Mouse (Mus musculus) liver, adult 2 months (tissue): ENCODE data around the gene Agk. TPM values are rescaled to one million over a fixed set of nuclear protein-coding genes. Genes with fewer than 3 reads are reported as not detected.
A peak's percentile ranks its signal among the peaks of the same experiment; 100 is the strongest.

Experiments used
- DNase-seq: peaks from one replicate; pipeline ENCODE4 v3.0.0-alpha.2; 2011; ENCODE audit warnings: low read depth, low spot score; ENCODE audit errors: extremely low read depth
- H3K27ac ChIP-seq: fragments of 200-500 bp; replicated peaks from 2 replicates; pipeline ENCODE4 v1.5.1; 2012; ENCODE audit warnings: low read depth, mild to moderate bottlenecking, control low read depth, inconsistent platforms, low read length; ENCODE audit not compliant: insufficient read depth
- H3K27me3 ChIP-seq: fragments of 200-500 bp; 2 replicates; pipeline ENCODE4 v1.6.1; 2012; ENCODE audit warnings: mild to moderate bottlenecking, moderate library complexity, low read length, inconsistent platforms; ENCODE audit not compliant: control insufficient read depth, insufficient read depth
- H3K36me3 ChIP-seq: fragments of 200-500 bp; 2 replicates; pipeline ENCODE4 v1.6.1; 2012; ENCODE audit warnings: low read length, inconsistent platforms; ENCODE audit not compliant: control insufficient read depth, insufficient read depth
- H3K4me1 ChIP-seq: fragments of 200-500 bp; 2 replicates; pipeline ENCODE4 v1.6.1; 2011; ENCODE audit warnings: low read length; ENCODE audit not compliant: control insufficient read depth, insufficient read depth
- H3K4me3 ChIP-seq: fragments of 200-500 bp; 2 replicates; pipeline ENCODE4 v1.5.1; 2011; ENCODE audit warnings: low read depth, mild to moderate bottlenecking, control low read depth, low read length, moderate library complexity; ENCODE audit not compliant: insufficient read depth
- H3K79me2 ChIP-seq: fragments of 200-500 bp; 2 replicates; pipeline ENCODE4 v1.6.1; 2012; ENCODE audit warnings: inconsistent platforms, mild to moderate bottlenecking, low read length, moderate library complexity; ENCODE audit not compliant: control insufficient read depth, insufficient read depth
- H3K9ac ChIP-seq: fragments of 200-500 bp; 2 replicates; pipeline ENCODE4 v1.6.1; 2012; ENCODE audit warnings: low read depth, mild to moderate bottlenecking, control low read depth, inconsistent platforms, low read length
- CTCF ChIP-seq: fragments of 200-500 bp; IDR thresholded peaks from 2 replicates; pipeline ENCODE4 v1.5.1; 2011; ENCODE audit warnings: low read depth, low read length, control low read depth
- POLR2A ChIP-seq: fragments of 200-500 bp; IDR thresholded peaks from 2 replicates; pipeline ENCODE4 v1.6.1; 2011; ENCODE audit warnings: low read length, control low read depth; ENCODE audit not compliant: insufficient read depth; ENCODE audit errors: extremely low read depth
- WGBS: fragments of 180-500 bp; shearing (Covaris S2); methylation state at CpG from one replicate; pipeline ENCODE4 v1.1.7; 2018; 5-methylcytosine and 5-hydroxymethylcytosine counted together
- polyA plus RNA-seq: library from polyadenylated mRNA; depleted of rRNA; stranded (reverse); fragments of >200 nt; gene quantifications from 2 replicates; pipeline ENCODE4 v1.2.3, GENCODE M21; 2012
- total RNA-seq: library from RNA; depleted of rRNA; stranded (reverse); fragments of >200 nt; gene quantifications from 2 replicates; pipeline ENCODE4 v1.2.3, GENCODE M21; 2014

Agk gene
- total and polyA plus RNA-seq, 2 experiments, result 4.8 to 10.5 TPM

DNA sequence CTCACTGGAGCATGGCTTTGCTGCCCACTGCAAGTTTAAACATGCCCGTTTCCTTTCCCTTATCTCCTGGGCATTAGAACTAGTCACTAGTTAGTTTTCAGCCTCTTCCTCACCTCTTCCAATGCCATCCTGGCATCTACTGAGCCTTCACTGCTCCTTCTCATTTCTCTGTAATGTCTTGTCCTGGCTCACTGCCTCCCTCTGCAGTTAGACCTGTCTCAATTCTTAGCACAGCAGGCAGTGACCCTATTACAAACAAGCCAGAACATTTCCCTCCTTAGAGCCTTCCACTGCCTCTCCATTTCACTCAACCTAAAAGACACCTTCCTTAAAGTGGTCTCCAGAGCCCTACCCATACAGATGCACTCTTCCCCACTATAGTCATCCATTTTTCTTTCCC lies 66.0 kb downstream of the Agk start:
- Histone ChIP-seq H3K4me3 (no peak overlapping the region), H3K27ac (no peak overlapping the region), H3K9ac (no peak overlapping the region), H3K27me3 (no peaks in the 10 kb centered on the region), H3K79me2 (no peaks in the 10 kb centered on the region), H3K4me1 (no peaks in the 10 kb centered on the region), H3K36me3 (peaks cover 13% of the 10 kb centered on the region; the same call in 1 of the 2 replicates)
- TF ChIP-seq CTCF (no peak), POLR2A (no peak)
- WGBS, result 83% methylated on average over 1 of the region's 1 CpGs
- DNase-seq, result no peak

- no peak overlapping the region for H3K27ac ChIP-seq
- WGBS, result 57% methylated on average over 3 of the region's 3 CpGs
- H3K27me3 ChIP-seq, result no peaks in the 10 kb centered on the region
- DNase-seq, result peak; percentile 15
- H3K4me1 ChIP-seq, result no peaks in the 10 kb centered on the region
- no peak for TF ChIP-seq POLR2A
- peak; percentile 64 for TF ChIP-seq CTCF
- H3K9ac ChIP-seq, result no peak overlapping the region
- peaks cover 11% of the 10 kb centered on the region; the same call in 1 of the 2 replicates for H3K36me3 ChIP-seq
- H3K79me2 ChIP-seq, result no peaks in the 10 kb centered on the region
- no peak overlapping the region for H3K4me3 ChIP-seq
Observed at GRCm38 (mm10) chr6:40393213-40393612, 68.2 kb downstream of the Agk start.

DNA sequence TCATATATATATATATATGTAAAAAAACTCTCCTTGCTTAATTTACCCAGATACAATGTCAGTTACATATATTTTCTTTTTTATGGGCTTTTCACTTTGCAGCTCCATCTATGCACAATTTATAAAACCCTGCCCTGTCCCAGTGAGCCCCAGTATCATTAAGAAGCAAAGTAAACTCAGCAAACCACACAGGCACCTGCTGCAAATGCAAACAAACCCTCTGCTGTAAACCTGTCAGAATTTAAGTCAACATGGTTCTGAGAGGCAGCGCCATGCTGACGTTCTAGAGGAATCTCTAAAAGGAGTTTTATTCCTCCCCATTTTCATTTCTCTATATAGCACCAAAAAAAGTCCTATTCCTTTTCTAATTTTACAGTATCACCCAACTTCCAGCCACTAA lies 77.1 kb downstream of the Agk start:
- Histone ChIP-seq H3K36me3 (peaks cover 16% of the 10 kb centered on the region), H3K9ac (no peak overlapping the region), H3K4me1 (no peaks in the 10 kb centered on the region), H3K27ac (no peak overlapping the region), H3K79me2 (no peaks in the 10 kb centered on the region), H3K27me3 (no peaks in the 10 kb centered on the region), H3K4me3 (no peak overlapping the region)
- TF ChIP-seq CTCF (no peak), POLR2A (no peak)
- no peak for DNase-seq
- 65% methylated on average over 2 of the region's 2 CpGs for WGBS

- TF ChIP-seq POLR2A, result no peak
- no peak for TF ChIP-seq CTCF
- H3K4me3 ChIP-seq, result no peak overlapping the region
- H3K27me3 ChIP-seq, result no peaks in the 10 kb centered on the region
- DNase-seq, result no peak
- H3K79me2 ChIP-seq, result no peaks in the 10 kb centered on the region
- no peak overlapping the region for H3K27ac ChIP-seq
- H3K36me3 ChIP-seq, result peaks cover 16% of the 10 kb centered on the region
- 92% methylated on average over 4 of the region's 4 CpGs for WGBS
- H3K9ac ChIP-seq, result no peak overlapping the region
- H3K4me1 ChIP-seq, result no peaks in the 10 kb centered on the region
Observed at GRCm38 (mm10) chr6:40403640-40404285, 78.8 kb downstream of the Agk start.

DNA sequence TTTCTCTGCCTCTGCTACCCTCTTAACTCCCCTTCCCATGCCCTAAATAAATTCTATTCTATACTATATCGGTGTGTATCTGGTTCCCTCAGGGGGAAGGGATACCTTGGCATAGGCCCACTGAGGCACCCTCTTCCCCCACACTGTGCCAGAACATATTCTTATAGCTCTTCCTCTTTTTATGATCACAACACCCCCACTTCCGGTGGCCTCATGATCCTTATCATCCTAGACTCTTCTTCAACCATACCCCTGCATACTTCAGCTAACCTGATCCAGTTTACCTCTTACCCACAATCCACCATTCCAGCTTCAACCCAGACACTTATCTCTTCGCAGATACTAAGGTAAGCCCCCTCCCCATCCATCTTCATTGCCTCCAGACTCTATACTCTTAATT lies 86.1 kb downstream of the Agk start:
- Histone ChIP-seq H3K36me3 (peaks cover 2% of the 10 kb centered on the region; the same call in 1 of the 2 replicates), H3K9ac (no peak overlapping the region), H3K79me2 (no peaks in the 10 kb centered on the region), H3K4me1 (no peaks in the 10 kb centered on the region), H3K27ac (no peak overlapping the region), H3K27me3 (no peaks in the 10 kb centered on the region), H3K4me3 (no peak overlapping the region)
- DNase-seq, result no peak
- TF ChIP-seq CTCF, result no peak
- TF ChIP-seq POLR2A, result no peak
- 90% methylated on average over 3 of the region's 3 CpGs for WGBS

DNA sequence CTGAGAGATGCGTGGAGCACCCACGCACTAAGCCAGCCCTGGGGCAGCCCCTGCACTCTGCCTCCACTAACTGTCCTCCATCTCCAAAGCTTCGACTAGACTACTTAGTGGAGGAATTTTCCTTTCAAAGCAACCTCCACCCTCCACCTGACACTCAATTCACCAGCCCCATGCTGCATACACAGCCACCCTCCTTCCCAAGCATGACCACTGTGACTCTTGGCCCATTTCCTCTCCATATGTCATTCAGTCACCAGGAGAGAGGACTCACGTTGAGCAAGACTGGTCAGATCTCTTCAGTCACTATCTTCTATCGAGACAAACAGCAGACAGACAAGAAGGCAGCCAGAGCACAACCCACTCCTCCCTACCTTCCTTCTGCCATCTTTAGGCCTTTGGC lies 88.1 kb downstream of the Agk start:
- no peak for TF ChIP-seq CTCF
- TF ChIP-seq POLR2A, result no peak
- 84% methylated on average over 5 of the region's 5 CpGs for WGBS
- H3K27me3 ChIP-seq, result no peaks in the 10 kb centered on the region
- H3K4me1 ChIP-seq, result no peaks in the 10 kb centered on the region
- H3K79me2 ChIP-seq, result no peaks in the 10 kb centered on the region
- no peak overlapping the region for H3K9ac ChIP-seq
- no peak overlapping the region for H3K27ac ChIP-seq
- DNase-seq, result no peak
- H3K36me3 ChIP-seq, result peaks cover 6% of the 10 kb centered on the region; the same call in 1 of the 2 replicates
- no peak overlapping the region for H3K4me3 ChIP-seq
